Mouse (Mus musculus): Measurements from ENCODE around the gene Lamc2.

DNA sequence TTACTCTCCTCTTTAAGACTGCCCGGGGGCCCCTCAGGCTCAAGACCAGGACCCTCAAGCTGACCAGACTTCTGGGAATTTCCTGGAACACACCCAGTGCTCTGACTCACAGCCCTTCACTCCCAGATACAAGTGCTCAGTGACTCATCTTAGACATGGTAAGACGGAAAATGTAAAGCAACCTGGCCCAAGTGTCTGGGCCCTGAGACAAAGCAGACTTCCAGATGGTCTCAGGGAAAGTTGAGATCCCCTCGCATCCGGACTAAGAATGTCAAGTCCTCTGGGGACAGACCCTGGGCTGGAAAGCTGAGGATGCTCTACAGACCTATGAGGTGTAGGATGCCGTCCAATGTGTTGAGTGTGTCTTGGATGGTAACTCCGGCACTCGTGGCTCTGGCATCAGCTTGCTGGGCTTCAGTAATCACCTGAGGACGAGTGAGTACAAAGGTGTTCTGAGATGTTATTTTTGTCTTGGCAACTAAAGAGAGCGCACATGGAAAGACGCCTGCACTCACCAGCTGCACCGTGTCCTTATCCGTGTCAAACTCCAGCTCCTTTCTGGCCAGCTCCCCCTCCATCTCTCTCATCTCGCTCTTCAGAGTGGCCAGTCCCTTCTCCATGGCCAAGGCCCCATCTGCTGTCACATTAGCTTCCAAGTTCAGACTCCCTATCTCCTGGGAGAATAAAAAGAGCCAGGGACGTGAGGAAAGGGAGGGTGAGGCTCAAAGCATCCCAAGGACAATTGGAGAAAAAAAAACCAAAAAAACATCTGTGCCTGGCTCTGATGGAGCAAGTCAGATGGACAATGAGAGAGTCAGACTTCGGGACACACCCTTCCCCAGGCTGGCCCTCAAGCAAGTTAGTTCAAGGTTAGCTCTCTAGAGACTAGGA is 59.5 kb downstream of the Lamc2 start:
- TF ChIP-seq CTCF (IDR thresholded peaks at IDR 0.05; ENCODE audit: low read depth) (no peak), EP300 (IDR thresholded peaks at IDR 0.05; ENCODE audit: low read depth) (no peak)
